Mouse (Mus musculus): ENCODE results near the gene Spata32.

The Spata32 gene

DNA sequence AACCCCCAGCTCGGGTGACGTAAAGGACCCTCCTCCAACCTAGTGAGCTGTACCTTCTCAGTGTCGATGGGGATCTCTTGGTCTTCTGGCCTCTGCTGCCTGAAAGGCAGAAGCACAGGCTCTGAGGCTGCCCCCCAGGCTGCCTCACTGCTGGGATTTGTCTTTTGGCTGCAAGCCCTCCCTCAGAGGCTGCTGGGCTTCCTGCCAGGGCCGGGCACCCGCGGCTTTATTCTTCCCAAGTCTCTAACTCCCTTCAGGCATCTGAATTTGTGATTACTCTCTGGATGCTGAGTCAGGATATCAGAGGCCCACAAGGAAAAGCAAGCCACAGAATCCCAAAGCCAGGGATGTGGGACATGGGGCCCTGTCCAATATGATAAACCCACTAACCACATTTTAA is 16.6 kb downstream of the Spata32 start:
- DNase-seq = peak; percentile 25

DNA sequence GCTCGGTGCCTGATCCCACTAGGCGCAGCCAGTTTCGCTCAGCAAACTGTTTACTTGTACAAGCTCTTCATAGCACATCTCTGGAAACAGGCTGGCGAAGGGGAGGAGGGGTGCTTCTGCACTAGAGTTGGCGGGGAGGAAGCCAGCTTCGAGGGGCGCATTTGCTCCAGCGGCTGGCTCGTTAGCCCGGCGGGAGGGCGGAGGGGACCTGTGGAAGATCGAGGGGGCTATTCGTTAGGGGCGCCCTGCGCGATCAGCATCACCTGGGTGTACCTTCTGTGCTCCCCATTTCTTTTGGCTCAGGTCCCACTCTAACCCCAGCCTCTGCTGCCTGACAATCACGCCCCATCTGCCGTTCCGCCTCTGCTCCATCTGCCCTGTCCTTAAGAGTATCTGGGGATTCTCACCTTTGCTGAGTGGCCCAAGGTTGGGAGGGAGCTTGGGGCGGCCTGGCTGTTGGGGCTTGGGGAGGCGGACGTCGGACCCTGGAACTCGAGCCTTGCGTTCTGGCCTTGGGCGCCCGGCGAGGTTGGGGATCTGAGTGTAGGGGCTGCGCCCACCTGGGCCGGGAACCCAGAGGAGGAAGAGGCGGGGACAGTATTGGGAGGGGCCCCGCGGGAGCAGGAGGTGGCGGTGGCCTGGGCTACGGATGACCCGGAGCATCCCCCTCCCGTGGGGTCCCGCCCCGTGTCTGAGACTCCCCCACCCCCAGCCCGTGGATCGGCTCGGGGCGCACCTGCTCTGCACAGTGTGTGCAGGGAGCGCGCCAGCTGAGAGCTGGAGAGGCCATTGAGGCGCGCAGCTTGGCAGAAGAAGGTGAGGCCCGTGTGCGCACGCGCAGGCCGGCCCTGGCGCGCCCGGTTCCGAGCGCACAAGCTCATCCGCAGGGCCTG is 19.1 kb downstream of the Spata32 start:
- DNase-seq = peak; percentile 46

DNA sequence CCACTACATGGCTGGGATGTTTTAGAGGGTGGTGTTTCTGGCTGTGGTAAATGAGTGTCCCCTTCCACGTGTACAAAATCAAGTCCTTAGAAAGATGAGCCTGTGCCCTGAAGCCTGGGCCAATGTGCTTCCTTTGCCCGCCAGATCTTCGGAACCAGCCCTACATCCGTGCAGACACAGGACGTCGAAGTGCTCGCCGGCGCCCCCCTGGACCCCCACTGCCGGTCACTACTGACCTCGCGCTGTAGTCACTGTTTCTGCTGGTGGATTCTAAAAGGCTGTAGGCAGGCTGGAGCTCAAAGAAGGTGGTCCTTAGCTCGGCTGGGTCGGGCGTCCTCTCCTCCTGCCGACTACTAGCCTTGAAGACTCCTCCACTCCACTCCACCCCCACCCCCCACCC is 19.9 kb downstream of the Spata32 start:
- DNase-seq = no peak

DNA sequence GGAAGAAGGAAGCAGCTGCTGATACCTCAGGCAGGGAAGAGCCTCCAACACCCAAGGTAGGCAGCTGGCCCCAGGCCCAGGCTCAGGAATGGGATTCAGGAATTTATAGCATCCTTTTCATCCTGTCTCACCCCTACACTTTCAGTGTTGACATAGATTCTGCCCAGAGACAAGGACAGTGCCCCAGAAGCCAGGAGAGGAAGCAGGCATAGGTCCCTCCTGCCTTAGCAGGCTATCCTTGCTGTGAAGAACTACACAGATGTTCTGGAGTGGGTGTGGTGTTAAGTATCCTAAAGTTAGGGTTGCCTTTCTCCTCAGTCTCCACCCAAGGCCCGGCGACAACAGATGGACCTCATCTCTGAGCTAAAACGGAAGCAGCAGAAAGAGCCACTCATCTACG is 20.9 kb downstream of the Spata32 start:
- no peak for DNase-seq

DNA sequence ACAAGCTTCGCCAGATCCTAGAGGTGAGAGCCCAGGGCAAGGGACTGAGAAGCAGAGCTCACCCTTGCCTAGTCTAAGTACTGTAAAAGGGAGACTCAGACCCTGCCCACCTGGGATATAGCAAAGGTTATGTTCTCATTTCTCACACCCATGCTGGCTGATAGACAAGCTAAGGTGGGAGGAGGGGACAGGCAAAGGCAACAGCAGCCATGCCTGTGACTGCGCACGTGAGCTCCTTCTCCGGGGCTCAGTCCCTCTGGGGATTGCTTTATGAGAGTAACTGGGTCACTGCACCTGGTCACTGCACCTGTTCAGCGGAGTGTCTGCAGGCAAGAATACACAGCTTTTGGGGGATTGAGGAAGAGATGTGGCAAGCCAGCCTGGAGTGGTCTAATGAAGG is 22.6 kb downstream of the Spata32 start:
- DNase-seq = no peak

DNA sequence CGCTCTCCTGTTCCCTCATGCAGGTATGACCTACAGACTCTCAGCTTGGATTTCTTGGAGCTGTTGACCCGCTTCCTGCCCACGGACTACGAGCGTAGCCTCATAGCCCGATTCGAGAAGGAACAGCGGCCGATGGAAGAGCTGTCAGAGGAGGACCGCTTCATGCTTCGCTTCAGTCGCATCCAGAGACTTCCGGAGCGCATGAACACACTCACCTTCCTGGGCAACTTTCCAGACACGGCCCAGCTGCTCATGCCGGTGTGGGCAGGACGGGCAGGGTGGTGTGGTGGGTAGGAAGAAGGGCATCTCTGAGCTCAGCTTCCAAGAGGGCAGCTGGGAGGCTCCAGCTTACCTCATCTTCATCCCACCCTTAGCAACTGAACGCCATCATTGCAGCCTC is 23.0 kb downstream of the Spata32 start:
- no peak for DNase-seq

DNA sequence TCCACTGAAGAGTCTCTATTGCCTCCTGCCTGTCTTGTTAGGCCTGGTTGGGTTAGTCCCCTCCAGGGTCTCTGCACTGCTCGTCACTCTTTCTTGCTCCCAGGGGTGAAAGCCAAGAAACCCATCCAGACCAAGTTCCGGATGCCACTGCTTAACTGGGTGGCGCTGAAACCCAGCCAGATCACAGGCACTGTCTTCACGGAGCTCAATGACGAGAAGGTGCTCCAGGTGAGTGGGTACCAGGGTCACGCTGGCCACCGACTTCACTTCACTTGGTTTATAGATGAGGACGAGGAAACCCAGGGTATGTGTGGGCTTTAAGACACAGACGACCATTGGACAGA is 24.4 kb downstream of the Spata32 start:
- no peak for DNase-seq

DNA sequence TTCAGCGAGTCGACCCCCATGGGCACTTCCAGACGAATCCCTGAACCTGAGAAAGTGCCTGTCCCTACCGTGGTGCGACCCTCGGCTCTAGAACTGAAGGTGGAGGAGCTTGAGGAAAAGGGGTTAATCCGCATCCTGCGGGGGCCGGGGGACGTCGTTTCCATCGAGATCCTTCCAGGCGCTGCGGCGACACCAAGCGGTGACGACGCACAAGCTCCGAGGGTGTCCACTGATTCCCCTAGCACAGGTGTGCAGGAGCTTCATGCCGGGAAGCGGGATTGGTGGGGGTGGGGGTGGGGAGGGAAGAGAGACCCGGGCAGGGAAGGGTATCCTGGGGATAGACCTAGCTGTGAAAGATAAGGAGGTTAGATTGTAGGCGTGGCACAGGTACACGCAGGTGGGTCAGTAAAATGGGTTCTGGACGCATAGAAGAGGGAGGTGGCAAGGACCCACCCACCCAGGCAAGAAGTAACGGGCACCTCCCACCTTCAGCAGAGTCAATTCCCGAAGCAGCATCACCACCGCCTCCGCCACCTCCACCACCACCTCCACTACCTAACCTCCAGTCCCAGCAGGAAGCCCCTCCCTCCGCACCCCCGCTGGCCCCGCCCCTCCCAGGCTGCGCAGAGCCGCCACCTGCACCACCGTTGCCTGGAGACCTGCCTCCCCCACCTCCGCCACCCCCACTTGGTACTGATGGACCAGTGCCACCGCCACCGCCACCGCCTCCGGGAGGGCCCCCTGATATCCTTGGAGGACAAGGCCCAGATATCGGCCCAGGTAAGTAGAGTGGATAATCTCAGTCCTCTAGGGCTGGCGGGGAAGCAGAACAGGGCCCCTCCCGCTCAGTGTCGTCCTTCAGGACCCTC is 25.0 kb downstream of the Spata32 start:
- DNase-seq = no peak

DNA sequence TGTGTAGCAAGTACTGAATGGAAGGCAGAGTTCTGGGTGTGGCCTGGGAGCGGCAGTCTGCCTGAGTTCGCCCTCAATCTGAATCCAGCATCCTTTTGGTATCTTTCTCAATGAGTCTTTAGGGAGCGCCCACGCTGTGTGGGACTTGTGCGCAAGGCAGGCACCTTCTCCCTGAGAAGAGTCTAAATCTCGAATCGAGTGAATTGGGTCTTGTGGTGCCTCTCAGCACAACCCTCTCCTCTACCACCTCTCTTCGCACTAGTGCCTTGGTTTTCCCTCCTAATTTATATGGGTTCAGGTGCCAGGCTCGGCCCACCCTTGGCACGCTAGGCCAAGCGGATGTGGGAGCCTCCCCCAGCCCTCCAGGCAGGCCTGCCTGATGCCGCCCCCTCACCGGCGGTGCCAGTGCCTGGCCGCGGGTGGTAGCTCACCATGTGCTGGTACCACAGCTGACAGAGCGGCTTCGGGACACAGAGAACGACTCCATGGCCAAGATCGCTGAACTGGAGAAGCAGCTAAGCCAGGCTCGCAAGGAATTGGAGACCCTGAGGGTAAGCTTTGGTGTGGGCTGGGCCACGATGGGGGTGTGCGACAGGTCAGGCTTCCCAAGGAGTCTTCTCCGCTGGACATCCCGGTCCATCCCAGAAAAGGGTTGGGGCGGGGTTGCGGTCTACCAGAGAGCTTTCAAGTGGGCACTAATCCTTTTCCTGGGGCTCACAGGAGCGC is 25.8 kb downstream of the Spata32 start:
- DNase-seq = no peak

DNA sequence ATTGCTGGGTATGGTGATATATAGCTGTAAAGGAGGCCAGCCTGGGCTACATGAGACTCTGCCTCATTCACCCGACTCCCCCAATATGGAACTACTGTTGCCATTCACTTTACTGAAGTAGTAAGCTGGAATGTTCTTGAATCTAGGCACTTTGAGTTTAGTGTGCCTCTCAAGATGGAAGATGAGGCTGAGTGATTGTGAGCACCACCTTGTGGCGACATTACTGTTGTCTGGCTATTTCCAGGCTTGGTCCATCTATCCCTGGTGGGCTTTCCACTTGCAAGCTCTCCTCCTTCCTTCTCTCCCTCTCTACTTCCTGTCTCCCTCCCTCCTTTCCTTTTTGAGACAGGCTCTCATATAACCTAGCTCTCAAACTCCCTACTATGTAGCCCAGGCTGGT is 33.3 kb downstream of the Spata32 start:
- peak; percentile 73 for DNase-seq

DNA sequence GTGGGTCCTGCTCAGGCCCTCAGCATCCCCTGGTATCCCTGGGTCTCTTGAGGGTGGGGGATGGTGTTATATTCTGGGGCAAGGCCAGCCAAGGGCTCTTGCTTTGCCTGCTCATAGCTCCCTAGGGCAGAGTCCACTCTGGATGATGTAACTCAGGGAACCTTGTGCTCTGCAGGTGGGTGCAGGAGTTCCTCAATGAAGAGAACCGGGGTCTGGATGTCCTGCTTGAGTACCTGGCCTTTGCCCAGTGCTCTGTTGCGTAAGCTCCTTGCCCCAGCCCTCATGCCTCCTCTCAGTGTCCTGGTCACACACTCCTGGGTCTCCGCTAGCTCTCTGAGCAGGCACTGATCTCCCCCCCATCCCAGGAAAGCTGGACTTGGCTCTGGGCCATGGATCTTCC is 36.3 kb downstream of the Spata32 start:
- no peak for DNase-seq

DNA sequence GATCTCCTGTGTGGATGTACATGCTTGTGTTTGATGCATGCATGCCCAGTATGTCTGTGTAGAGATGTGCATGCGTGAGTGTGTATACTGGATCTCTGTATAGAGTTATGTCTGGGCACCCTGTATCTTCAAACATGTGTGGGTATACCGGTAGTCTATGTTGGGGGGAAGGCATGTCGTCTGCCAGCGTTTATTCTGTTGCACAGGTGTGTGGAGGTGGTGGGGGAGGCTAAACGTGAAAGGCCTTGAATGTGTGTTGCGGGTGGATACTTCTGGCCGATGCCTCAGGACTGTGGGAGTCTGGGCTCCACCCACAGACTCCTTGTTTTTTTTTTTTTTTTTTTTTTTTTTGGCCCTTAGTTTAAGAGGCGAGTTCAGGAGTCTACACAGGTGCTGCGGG is 36.9 kb downstream of the Spata32 start:
- DNase-seq = no peak

DNA sequence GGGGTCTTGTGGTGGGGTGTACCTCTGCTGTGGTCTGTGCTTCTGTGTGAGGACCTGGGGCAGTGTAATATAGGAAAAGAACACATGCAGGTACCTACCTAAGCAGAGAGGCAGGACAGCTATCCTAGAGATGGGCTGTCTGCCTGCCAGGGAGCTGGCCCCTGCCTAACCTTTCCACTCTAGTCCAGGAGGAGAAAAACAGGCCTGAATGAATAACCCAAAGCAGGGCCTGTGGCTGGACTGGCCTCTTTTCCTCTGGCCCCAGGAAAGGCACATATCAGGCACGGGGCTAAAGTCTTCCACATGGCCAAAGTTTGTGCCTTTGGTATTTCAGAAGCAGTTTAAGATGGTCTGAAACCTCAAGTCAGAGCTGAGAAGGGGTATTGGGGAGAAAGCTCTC is 37.8 kb downstream of the Spata32 start:
- DNase-seq = no peak

DNA sequence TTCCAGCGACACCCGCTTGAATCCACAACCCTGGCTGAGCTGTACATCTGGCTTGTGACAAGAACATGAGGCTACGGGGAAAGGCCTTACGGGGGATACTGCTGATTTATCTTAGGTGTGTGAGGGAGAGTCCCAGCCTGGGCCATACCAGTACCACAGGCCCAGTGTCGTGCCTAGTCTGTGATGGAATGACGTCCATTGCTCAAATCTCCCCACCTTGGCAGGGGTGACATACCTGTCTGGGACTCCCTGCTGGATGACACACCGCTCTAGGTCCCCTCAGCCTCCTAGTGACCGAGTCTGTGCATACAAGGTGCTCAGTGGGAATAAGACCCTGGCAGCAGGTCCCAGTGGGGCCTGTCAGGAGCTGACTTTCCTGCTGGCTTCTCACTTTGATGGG is 39.5 kb downstream of the Spata32 start:
- no peak for DNase-seq

DNA sequence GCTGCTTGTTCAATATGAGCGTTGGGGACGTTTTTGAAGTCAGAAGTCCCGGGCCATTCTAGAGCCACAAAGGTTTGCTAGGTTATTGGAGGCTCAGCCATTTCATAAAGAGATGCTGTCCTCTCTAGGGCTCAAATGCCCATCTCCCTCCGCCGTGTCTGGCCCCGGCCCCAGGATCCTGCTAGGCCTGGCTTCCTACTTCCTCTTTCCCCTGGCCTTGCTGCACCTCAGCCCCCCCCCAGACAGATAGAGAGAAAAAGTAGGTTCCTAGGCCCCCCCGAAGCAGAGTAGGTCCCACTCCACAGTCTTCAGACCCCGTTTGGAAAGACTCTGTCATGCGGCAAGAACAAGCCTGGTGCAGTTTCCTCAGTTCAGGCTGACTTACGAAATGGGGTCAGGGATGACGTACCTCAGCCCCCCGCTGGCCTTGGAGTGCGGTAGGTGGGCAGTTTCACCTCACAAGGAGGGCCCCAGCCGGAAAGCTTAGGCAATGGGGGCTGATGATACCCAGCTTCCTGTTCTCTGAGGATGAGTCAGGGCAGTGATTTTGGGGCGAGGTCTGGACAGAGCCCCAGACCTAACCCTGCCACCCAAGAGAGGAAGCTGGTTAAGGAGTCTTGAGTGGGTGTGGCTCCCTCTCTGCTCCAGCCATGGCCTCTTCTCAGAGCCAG is 40.3 kb downstream of the Spata32 start:
- peak; percentile 33 for DNase-seq

DNA sequence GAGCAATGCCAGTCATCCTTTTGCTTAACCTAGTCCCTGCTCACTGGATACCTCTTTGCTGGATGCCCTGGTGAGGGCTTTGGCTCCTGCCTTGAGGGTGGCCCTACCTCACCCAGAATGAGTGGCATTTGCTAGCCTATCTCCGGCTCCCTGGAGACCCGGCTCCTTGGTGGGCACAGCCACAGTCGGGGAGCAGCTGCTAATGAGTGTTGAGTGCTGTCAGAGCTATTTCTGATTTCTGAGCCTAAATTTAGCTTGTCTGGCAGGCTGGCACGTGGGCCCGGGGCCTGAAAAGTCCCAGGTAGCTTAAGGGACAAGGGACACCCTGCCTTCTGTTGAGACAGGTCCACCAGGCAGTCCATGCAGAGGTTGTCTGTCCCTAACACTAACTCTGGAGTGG is 41.0 kb downstream of the Spata32 start:
- DNase-seq = no peak

DNA sequence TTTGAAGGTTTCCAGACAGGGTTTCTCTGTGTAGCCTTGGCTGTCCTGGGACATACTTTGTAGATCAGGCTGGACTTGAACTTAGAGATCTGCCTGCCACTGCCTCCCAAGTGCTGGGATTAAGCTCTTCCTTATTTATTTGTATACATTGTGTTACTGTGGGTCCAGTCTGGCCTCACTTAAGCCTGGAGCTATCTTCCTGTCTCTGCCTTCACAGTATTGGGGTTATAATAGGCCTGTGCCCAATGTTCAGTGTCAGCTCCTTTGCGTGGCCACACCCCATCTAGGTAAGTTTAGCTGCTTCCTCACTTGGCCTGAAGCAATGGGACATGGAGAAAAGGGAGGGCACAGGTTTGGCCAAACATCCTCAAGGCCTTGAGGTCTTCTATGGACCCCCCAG is 41.7 kb downstream of the Spata32 start:
- DNase-seq = no peak

DNA sequence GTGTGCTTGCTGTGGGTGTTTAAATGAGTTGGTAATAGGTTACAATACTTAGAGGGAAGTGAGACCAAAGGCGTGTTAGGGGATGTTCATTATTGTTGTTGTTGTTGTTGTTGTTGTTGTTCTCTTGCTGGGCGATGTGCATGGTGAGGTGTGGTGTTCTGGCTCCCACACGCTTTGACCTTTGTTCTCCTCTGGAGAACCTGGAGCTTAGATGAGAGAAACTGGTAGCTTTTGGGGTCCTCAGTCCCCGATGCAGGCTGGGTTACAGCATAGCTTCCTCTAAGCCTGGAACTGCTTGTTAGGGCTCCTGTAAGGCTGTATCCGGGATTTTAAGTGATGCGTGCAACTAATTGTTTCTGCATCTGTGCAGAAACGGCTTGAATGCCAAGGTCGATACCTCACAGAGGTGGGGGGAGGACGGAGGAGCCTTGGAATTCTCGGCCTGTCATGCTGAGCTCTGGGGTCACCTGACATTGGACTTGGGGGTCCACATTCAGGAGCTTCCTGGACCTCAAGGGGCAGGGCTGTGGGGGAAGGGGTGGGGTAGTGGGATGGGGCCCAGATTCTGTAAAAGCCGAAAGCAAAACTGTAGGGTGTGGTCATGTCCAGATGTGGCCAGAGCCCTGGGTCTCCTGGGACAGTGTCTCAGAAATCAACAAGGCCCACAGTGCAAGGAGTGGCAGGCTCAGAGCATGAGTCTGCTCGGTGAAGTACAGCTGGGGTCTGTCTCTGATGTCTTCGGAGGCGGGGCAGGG is 42.4 kb downstream of the Spata32 start:
- DNase-seq = no peak

DNA sequence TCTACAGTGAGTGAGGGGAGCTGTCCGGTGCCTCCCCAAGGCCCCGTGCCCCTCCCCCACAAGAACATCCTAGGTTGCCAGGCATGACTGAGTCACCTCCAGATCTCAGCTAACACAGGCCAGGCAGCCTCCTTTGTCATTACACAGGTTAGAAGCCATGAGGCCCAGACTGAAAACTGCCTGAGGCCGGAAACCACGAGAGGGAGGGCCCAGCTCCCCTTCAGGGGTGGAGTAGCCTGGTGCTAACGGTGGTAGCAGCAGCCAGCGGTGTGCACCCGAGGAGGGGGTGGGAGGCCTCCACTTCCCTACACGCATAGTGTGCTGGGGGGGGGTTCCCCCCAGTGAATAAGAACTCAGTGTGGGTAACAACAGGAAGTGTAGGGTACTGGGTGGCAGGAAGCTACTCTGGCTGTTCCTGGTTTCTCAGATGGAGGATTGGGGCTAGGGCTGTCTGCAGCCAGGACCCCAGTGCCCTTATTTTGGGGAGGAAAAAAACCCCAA is 43.3 kb downstream of the Spata32 start:
- DNase-seq = peak; percentile 58

DNA sequence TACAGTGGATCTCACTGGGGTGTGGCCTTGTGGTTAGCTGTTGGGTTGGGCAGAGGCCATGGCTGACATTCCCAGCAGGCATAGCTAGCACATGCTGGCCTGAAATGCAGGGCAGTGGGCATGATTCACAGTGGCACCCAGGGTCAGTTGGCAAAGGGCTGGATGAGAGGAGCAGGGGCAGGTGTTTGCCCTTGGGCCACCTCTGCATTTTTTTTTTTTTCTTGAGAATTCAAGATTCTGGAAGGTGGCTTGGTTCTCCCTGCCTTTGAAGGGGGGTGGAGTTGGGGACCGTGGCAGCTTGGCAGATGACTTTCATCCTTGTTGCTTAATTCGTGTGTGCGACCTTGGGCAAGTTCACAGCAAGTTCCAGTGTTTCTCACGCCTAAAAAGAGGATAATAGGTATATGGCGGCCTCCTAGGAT is 43.8 kb downstream of the Spata32 start:
- no peak for DNase-seq

DNA sequence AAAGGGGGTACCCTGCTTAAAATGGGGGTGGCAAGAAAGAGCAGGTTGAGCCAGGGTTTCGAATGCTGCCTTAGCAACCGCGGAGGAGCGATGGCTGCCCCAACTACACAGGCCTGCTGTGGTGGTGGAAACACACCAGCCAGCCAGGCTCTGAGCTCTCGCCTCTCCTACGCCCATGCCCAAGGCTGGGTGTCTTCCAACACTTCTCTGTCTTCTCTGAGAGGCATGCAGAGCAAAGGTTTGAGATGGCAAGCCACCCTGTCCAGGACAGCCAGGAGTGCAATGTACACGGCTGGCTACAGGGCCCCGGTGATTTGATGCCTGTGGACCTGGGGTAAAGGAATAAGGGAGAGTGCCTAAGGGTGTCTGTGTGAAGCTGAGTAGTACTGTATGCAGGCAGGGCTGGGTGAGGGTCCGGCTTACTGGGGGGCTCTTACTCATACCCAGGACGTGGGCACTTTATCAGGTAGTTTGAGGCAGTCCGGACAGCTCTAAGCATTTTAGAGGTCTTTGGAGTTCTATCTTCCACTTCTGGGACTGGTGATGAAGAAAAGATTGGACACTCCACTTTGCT is 44.4 kb downstream of the Spata32 start:
- no peak for DNase-seq
